Mouse (Mus musculus) liver, embryonic 14.5 days (tissue): Measurements from ENCODE around the gene Ntng1. TPM values are rescaled to one million over a fixed set of nuclear protein-coding genes. Genes with fewer than 3 reads are reported as not detected.

Experiments used
- ATAC-seq: fragments of 200-750 bp; cut with Nextera tagmentation; 2 replicates; pipeline ENCODE4 v1.8.0; 2017; ENCODE audit warnings: moderate number of reproducible peaks, mild to moderate bottlenecking, moderate library complexity; ENCODE audit not compliant: insufficient read depth
- DNase-seq, 3 experiments: peaks; one replicate each; pipeline ENCODE4 v3.0.0-alpha.2; 2012 to 2013; ENCODE audit warnings: low read depth in 3 of 3, low spot score in 3 of 3
- H3K27ac ChIP-seq: fragments of 300-500 bp; sonication (generic); 2 replicates; pipeline ENCODE4 v1.5.1; 2014; ENCODE audit warnings: moderate library complexity, mild to moderate bottlenecking, control low read depth, inconsistent platforms
- H3K27me3 ChIP-seq: fragments of 300-500 bp; sonication (generic); 2 replicates; pipeline ENCODE4 v1.6.1; 2014; ENCODE audit warnings: mild to moderate bottlenecking, low read length, moderate library complexity; ENCODE audit not compliant: control insufficient read depth, insufficient read depth
- H3K36me3 ChIP-seq: fragments of 300-500 bp; sonication (generic); replicated peaks from 2 replicates; pipeline ENCODE4 v1.6.1; 2014; ENCODE audit warnings: low read depth; ENCODE audit not compliant: control insufficient read depth, insufficient read depth
- H3K4me1 ChIP-seq, 2 experiments: fragments of 200-500 bp in 1 of 2; fragments of 300-500 bp in 1 of 2; sonication (generic) in 1 of 2; replicated peaks; 2 replicates each; pipeline ENCODE4 v1.6.1; 2012 to 2014; ENCODE audit warnings: antibody characterized with exemption in 1 of 2, inconsistent platforms in 1 of 2, low read length in 1 of 2; ENCODE audit not compliant: control insufficient read depth in 2 of 2, insufficient read depth in 2 of 2
- H3K4me2 ChIP-seq: fragments of 300-500 bp; sonication (generic); 2 replicates; pipeline ENCODE4 v1.6.1; 2014; ENCODE audit warnings: low read depth, mild to moderate bottlenecking, control low read depth, moderate library complexity
- H3K4me3 ChIP-seq, 2 experiments: fragments of 200-500 bp in 1 of 2; fragments of 300-500 bp in 1 of 2; sonication (generic) in 1 of 2; 2 replicates each; pipeline ENCODE4 v1.5.1; 2012 to 2014; ENCODE audit warnings: low read depth in 2 of 2, low read length in 2 of 2, mild to moderate bottlenecking in 2 of 2, control low read depth in 1 of 2, inconsistent platforms in 1 of 2, moderate library complexity in 1 of 2; ENCODE audit not compliant: insufficient read depth in 1 of 2
- H3K9ac ChIP-seq: fragments of 300-500 bp; sonication (generic); replicated peaks from 2 replicates; pipeline ENCODE4 v1.6.1; 2014; ENCODE audit warnings: mild to moderate bottlenecking, control low read depth, moderate library complexity
- H3K9me3 ChIP-seq: fragments of 300-500 bp; sonication (generic); 2 replicates; pipeline ENCODE4 v1.6.1; 2016; ENCODE audit warnings: low read length, mixed read lengths; ENCODE audit not compliant: control insufficient read depth
- CTCF ChIP-seq: IDR thresholded peaks from 2 replicates; pipeline ENCODE4 v1.5.1; 2016; ENCODE audit warnings: antibody characterized with exemption, low read depth, control low read depth
- EP300 ChIP-seq: IDR thresholded peaks from 2 replicates; pipeline ENCODE4 v1.6.1; 2016; ENCODE audit warnings: antibody characterized with exemption, low read depth
- WGBS: fragments of 180-500 bp; shearing (Covaris S2); extraction: QIAGEN DNeasy Blood & Tissue Kit; methylation state at CpG from one replicate; pipeline ENCODE4 v1.1.7; 2014; ENCODE audit not compliant: insufficient replicate concordance; 5-methylcytosine and 5-hydroxymethylcytosine counted together
- polyA plus RNA-seq, 2 experiments: library from polyadenylated mRNA; depleted of rRNA in 1 of 2; stranded (reverse) in 1 of 2; unstranded in 1 of 2; fragments of >200 nt; fragmentation: Nextera tagmentation in 1 of 2; extraction: Ambion mirVana in 1 of 2; gene quantifications; 2 replicates each; pipeline versions ENCODE4 v1.2.1 to v1.2.3; 2012 to 2014

Gene Ntng1
- polyA plus RNA-seq, 2 experiments, result 0.03 to 0.04 TPM

- 73% methylated on average over 6 of the region's 6 CpGs for WGBS
- TF ChIP-seq EP300 (no peak), CTCF (no peak)
- H3K4me2 ChIP-seq, result no peak overlapping the region
These were observed 87.9 kb downstream of the Ntng1 start for GRCm38 (mm10) chr3:110055915-110056314.

GRCm38 (mm10) chr3:110055433-110055832 is 88.4 kb downstream of the Ntng1 start:
- TF ChIP-seq CTCF (no peak), EP300 (no peak)
- no peak for ATAC-seq
- no peaks in the 10 kb centered on the region for H3K4me1 ChIP-seq
- H3K9ac ChIP-seq, result no peak overlapping the region
- H3K4me3 ChIP-seq, result no peak overlapping the region
- H3K27me3 ChIP-seq, result no peaks in the 10 kb centered on the region
- WGBS, result 65% methylated on average over 6 of the region's 6 CpGs
- H3K9me3 ChIP-seq, result no peaks in the 10 kb centered on the region
- no peak overlapping the region for H3K4me2 ChIP-seq
- no peak for DNase-seq
- no peak overlapping the region for H3K27ac ChIP-seq
- H3K36me3 ChIP-seq, result no peaks in the 10 kb centered on the region

More at GRCm38 (mm10) chr3:110055915-110056314, 87.9 kb downstream of the Ntng1 start:
- no peak overlapping the region for H3K4me3 ChIP-seq
- no peak overlapping the region for H3K27ac ChIP-seq
- H3K9me3 ChIP-seq, result no peaks in the 10 kb centered on the region
- DNase-seq, result no peak
- no peaks in the 10 kb centered on the region for H3K36me3 ChIP-seq
- no peak overlapping the region for H3K9ac ChIP-seq
- H3K27me3 ChIP-seq, result no peaks in the 10 kb centered on the region
- H3K4me1 ChIP-seq, result no peaks in the 10 kb centered on the region
- ATAC-seq, result no peak

GRCm38 (mm10) chr3:110054125-110054524 is 89.7 kb downstream of the Ntng1 start:
- no peaks in the 10 kb centered on the region for H3K9me3 ChIP-seq
- ATAC-seq (no peak), DNase-seq (no peak)
- WGBS, result 50% methylated on average over 2 of the region's 2 CpGs
- no peaks in the 10 kb centered on the region for H3K36me3 ChIP-seq
- TF ChIP-seq EP300, result no peak
- TF ChIP-seq CTCF, result no peak
- no peaks in the 10 kb centered on the region for H3K4me1 ChIP-seq
- no peak overlapping the region for H3K9ac ChIP-seq
- no peak overlapping the region for H3K4me2 ChIP-seq
- H3K4me3 ChIP-seq, result no peak overlapping the region
- no peak overlapping the region for H3K27ac ChIP-seq
- no peaks in the 10 kb centered on the region for H3K27me3 ChIP-seq

GRCm38 (mm10) chr3:110048152-110048551 is 95.7 kb downstream of the Ntng1 start:
- ATAC-seq (no peak), DNase-seq (no peak)
- Histone ChIP-seq H3K9me3 (no peaks in the 10 kb centered on the region), H3K4me1 (no peaks in the 10 kb centered on the region), H3K9ac (no peak overlapping the region), H3K36me3 (no peaks in the 10 kb centered on the region), H3K27ac (no peak overlapping the region), H3K4me2 (no peak overlapping the region), H3K4me3 (no peak overlapping the region), H3K27me3 (no peaks in the 10 kb centered on the region)
- no peak for TF ChIP-seq EP300
- no peak for TF ChIP-seq CTCF
- WGBS, result 71% methylated on average over 6 of the region's 6 CpGs

GRCm38 (mm10) chr3:110046750-110047149 is 97.1 kb downstream of the Ntng1 start:
- H3K27ac ChIP-seq, result no peak overlapping the region
- 62% methylated on average over 2 of the region's 2 CpGs for WGBS
- ATAC-seq, result no peak
- H3K4me1 ChIP-seq, result no peaks in the 10 kb centered on the region
- TF ChIP-seq CTCF (no peak), EP300 (no peak)
- no peak overlapping the region for H3K4me3 ChIP-seq
- no peak for DNase-seq
- no peaks in the 10 kb centered on the region for H3K36me3 ChIP-seq
- no peak overlapping the region for H3K9ac ChIP-seq
- H3K9me3 ChIP-seq, result no peaks in the 10 kb centered on the region
- no peaks in the 10 kb centered on the region for H3K27me3 ChIP-seq
- H3K4me2 ChIP-seq, result no peak overlapping the region
